Mouse (Mus musculus): ENCODE data around the gene Pou2af1. TPM values are rescaled to one million over a fixed set of nuclear protein-coding genes. Genes with fewer than 3 reads are reported as not detected.

Pou2af1 gene
- polyA plus RNA-seq, 1 experiment from 2014 or later: not detected

Other genes with a start within 250 kb of the Pou2af1 start
- 18.3 and 19.9 TPM in 2 replicates for gene Sik2, start 204.6 kb upstream of the Pou2af1 start, polyA plus RNA-seq (2016; fragmentation: Nextera tagmentation; extraction: Ambion mirVana)
- not detected in 2 replicates for gene Btg4, start 152.8 kb upstream of the Pou2af1 start, polyA plus RNA-seq (2016; fragmentation: Nextera tagmentation; extraction: Ambion mirVana)
- gene Layn, start 136.6 kb upstream of the Pou2af1 start, polyA plus RNA-seq (2016; fragmentation: Nextera tagmentation; extraction: Ambion mirVana): 1.5 and 2.5 TPM in 2 replicates
- not detected in 2 replicates for gene 4833427G06Rik, start 111.6 kb upstream of the Pou2af1 start, polyA plus RNA-seq (2016; fragmentation: Nextera tagmentation; extraction: Ambion mirVana)
- gene Gm32742, start 48.2 kb upstream of the Pou2af1 start, polyA plus RNA-seq (2016; fragmentation: Nextera tagmentation; extraction: Ambion mirVana): 0.01 TPM in 2 replicates
- 1.9 and 2.1 TPM in 2 replicates for gene Colca2, start 64.9 kb downstream of the Pou2af1 start, polyA plus RNA-seq (2016; fragmentation: Nextera tagmentation; extraction: Ambion mirVana)
- not detected in 2 replicates for gene 1810046K07Rik, start 115.2 kb downstream of the Pou2af1 start, polyA plus RNA-seq (2016; fragmentation: Nextera tagmentation; extraction: Ambion mirVana)

Measured in embryonic facial prominence, embryonic 10.5 days (tissue).